Mouse (Mus musculus) lung, postnatal 0 days (tissue): ENCODE results near the gene Tdrkh.

ENCODE experiments used
- CTCF ChIP-seq: IDR thresholded peaks from 2 replicates; pipeline ENCODE4 v1.5.1; 2016; ENCODE audit warnings: antibody characterized with exemption, mild to moderate bottlenecking
- EP300 ChIP-seq: IDR thresholded peaks from 2 replicates; pipeline ENCODE4 v1.6.1; 2016; ENCODE audit warnings: antibody characterized with exemption, mild to moderate bottlenecking, control low read depth

DNA sequence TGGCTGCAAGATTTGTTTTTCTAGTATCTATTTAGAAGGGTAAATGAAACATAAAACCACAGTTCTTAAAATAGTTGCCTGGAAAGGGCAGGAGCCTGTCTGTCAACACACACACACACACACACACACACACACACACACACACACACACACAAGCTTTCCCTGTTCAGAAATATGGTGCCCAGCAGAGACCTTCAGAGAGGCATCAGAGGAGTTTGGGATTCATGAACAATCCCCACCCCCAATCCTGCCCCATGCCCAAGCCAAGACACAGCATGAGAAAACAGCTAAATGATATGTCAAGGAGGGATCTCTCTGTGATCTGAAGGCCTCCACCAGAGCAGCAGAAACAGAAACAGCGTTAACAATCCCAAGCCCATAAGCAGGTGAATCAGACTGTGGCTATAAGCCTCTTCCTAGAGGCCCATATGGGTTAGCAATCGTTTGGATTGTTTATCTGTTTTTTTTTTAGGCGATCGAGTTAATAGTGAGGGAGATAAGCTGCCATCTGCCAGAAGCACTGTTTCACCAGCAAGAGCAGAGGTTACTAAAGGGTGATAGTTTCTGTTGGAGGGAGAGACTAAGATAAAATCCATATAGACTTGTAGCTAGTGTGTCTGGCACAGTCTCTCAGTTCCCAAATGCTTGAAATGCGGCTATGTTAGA is 60.6 kb downstream of the Tdrkh start:
- no peak for TF ChIP-seq CTCF
- TF ChIP-seq EP300 = no peak
